Mouse (Mus musculus) lung, adult 2 months (tissue): ENCODE data around the gene Wdfy4.

Experiments used
- CTCF ChIP-seq: fragments of 200-500 bp; IDR thresholded peaks from 2 replicates; pipeline ENCODE4 v1.5.1; 2011; ENCODE audit warnings: mild to moderate bottlenecking, low read length, control low read depth; ENCODE audit not compliant: insufficient read depth
- POLR2A ChIP-seq: fragments of 200-500 bp; IDR thresholded peaks from 2 replicates; pipeline ENCODE4 v1.6.1; 2011; ENCODE audit warnings: low read depth, mild to moderate bottlenecking, control low read depth, low read length, borderline replicate concordance; ENCODE audit errors: extremely low read depth

GRCm38 (mm10) chr14:33193762-33194161, 8.5 kb upstream of the Wdfy4 start:
- TF ChIP-seq POLR2A (no peak), CTCF (no peak)
